Mouse (Mus musculus) cerebellum, postnatal 14 days (tissue): ENCODE measurements at regions not wholly inside any gene's neighbourhood (a gene's known extent, or its start where the extent isn't known, plus 50 kb on each side); places are given as distances from the start of the nearest gene placed in this dataset.
"Not testable (repeated sequence)": the region's sequence is repeated elsewhere in the genome, so short reads cannot be mapped to it uniquely, and the experiment has no call there.

ENCODE experiments used
- DNase-seq, 2 experiments: peaks; one replicate each; pipeline ENCODE4 v3.0.0; 2021; ENCODE audit warnings: mixed read lengths in 2 of 2

DNA sequence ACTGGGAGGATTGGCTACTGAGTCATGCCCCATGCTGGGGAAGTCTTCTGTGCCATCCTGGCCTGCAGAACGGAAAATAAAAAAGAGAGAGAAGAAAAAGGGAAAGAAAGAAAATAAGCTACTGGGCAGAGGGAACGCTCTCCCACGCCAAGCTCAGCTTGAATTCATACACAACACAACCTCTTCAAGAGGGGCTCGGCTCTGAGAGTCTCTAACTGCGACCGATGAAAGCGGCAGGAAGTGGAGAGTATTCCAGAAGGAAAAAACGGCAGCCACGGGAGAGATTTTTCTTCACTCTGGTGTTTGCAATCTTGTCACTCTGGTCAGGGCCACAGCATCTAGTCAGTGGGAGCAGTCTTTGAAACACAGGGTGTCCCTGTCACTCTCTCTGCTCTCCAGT is 358.6 kb downstream of the Sox9 start:
- DNase-seq, result peak; percentile 28 to 53

DNA sequence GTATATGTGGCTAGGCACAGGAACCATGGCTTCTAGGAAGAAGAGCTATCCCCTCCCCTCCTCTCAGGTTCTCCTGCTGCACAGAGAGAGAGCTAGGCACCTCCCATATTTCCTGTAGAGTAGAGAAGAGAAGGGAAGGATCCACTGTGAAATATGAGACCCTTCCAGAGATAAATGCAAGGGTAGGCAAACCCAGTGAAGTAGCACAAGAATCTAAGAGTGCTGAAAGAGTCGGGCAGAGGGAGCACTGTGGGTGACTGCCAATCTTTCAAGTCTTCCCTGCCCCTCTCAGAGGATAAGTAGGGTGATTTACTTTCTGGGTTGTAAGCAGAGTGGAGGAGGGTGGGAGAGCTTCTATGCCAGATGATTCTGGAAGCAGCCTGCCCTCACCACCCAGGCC is 360.8 kb downstream of the Sox9 start:
- DNase-seq, result no peak

DNA sequence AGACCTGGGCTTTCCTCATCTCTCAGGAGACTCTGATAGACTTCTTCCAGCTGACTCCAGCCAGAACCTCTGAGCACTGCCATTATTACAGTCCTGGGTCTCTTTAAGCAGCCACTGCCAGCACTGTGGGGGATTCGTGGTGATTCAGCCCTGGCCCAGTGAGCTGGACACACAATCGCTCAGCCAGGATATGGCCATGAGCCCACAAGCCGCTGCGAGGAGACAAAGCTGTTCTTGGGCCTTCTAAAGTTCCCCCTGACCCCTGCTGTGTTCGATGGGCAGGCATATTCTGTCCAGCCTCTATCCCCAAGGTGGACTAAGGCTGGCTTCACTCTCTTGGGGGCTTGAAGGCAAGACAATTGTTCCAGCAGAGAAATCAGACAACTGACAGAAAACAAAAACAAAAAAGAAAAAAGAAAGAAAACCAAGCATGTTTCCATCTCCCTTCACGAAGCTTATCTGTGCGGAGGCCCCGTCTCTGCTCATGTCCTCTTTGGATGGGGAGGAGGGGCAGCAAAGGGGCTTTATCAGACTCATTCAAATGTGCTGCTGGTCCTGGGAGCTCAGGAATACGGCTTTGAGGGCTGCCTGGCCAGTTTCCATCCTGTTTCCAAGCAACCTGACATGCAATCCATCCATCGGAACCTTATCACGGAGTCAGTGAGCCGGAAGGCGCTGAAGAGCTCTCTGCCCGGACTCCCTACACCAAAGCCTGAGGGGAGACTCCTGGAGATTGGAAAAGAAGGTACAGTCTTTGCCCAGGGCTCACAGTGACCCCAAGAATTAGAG is 362.0 kb downstream of the Sox9 start:
- DNase-seq, result peak; percentile 83 to 86

DNA sequence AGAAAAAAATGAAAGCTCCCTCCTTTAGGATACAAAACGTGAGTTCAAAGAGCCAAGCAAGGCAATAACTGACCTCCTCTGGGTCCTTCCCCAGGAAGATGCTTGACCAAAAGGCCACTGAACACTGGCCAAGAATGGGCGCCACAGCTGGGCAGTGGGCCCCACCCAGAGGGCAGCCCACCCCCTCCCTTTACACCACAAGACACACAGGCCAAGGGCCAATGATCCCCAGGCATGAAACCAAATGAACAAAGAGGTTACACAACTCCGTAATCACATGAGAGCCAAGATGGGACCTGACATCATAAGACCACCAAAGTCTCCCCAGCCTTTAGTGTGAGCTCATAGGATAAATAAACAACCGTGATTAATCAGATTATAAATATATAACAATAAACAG is 363.7 kb downstream of the Sox9 start:
- DNase-seq, result no peak

DNA sequence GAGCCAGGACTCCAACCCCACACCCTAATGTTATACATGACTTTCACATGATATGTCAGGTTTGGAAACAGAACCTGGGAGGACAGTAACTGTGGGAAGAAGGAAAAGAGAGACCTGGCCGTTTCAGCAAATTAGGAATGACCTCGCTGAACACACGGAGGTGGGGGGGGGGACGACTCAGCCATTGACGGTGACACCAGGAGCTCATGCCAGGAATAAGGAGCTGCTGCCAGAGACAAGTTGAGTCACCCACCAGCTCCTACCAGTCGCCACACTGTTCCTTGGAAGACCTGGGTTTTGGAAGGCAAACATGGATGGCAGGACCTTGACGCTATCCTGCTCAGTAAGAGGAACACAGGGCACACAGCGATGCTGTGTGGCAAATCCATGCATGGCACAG is 364.7 kb downstream of the Sox9 start:
- no peak for DNase-seq

DNA sequence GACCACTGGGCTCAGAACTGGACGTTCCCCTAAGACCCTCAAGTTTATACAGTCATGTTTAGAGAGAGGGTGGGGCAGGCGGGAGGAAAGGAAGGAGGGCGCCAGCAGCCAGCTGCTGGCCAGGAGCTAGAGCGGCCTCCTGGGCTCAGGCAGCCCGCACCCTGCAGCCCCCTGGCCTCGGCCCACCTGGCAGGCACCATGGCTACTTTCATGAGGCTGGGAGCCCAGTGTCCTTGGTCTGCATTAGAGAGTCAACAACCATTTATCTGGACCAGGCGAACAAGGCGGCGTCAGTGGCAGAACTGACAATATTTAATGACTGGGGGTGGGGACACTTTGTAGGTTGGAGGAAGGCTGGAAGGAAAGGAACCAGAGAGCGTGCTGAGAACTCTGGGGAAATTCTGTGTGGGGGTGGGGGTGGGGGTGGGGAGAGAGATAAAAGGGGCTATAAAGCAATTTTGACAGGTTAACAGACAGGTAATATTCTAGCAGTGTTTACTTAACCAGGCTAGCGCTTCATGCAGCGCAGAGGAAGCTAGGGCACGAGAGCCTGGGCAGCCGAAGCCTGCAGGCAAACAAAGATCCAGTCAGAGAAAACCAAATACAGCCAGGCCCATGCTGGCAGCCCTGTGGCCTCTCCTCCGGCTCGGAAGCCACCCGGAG is 365.6 kb downstream of the Sox9 start:
- no peak for DNase-seq

DNA sequence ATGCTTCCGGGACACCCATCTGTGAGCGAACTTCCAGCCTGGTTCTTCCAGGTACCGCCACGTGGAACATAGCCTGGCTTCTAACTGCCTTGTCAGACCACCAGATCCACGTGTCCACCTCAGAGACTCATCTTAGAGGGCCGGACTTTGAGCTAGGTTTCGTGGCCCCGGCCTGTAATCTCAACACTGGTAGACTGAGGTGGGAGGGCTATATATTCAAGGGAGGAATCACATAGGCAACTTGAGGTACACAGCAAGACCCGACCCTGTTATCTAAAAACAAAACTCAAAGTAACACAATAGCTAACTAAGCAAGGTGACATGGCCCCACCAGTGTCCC is 366.1 kb downstream of the Sox9 start:
- no peak for DNase-seq

DNA sequence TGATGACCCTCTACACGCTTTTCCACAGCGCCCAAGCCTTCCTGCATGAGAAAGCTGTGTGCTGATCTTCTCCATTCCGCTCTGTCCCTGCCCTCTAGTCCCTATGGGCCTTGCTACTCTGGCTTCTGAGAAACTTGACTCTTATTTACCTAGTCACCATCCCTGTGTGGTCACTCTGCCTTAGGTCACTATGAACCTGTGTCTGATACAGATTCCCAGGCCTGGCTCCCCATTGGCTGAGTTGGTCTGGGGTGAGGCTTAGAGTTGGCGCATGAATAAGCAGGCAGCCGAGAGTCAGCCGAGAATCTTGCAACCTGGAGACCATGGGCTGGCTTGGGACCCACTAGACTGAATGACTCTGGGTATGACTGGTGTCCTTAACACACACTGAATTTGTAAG is 373.5 kb downstream of the Sox9 start:
- no peak for DNase-seq

DNA sequence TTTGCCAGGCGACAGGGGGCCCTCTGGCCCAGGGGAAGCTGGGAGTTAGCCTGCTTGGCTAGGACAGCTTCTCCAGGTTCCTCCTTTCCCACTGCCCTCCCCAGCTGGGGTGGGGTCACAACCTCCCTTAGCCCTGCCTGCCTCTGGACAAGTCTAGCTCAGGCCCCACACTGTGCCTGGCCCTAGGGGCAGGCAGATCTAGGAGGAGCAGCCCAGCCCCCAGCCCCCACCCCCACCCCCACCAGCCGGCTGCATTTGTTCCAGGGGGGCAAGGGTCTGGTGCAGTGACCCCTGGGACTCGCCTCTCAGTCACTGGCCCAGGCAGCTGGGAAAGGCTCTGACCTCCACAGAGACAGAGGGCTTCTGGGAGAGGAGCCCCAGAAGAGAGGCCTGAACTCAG is 381.9 kb downstream of the Sox9 start:
- no peak for DNase-seq

DNA sequence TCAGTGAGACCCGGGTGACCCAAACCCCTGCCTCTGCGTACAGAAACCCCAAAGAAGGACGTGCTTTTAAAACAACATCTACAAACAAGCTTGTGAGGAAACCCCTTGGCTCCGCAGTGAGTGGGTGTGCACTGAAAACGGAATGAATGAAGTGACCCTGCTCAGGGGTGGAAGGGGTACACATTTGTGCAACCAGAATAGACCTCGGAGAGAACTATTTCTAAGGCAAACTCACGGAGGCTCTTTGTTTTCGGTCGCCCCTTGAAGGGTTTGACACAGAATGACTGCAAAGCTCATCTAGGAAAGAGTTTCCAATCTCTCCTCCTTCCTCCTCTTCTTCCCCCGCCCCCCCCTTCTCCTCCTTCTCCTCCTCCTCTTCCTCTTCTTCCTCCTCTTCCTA is 382.5 kb downstream of the Sox9 start:
- no peak for DNase-seq

DNA sequence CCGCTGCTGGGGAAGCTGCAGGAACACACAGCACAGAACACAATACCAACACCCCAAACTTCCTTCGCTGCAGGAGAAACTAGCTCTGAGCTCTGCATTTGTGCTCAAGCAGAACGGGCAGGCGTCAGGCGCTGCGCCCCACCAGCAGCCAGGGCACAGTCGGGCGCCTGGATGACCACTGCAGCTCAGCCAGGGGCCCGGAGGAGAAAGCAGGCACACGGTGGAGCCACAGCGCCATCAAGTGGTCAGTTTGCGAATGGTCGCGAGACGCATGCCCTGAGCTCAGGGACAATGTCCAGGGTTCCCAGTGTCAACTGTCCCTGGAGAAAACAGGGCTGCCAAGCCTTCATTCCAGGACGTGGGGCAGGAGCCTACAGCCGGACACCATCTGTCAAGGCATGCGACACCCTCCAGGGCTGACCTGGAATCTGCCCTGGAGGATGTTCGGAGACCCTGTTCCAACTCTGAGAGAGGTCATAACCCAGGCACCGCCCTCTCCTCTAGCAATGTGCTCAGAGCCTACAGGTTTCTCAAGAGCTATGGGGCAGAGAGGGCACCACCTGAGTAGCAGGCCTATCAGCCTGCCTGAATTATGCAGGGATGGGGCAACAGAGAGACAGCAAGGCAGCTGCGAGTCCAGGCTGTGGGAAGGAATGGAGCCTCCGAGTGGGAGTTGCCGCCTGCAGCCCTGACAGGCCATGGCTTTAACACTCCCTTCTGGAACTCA is 383.2 kb downstream of the Sox9 start:
- peak; percentile 90 to 91 for DNase-seq

DNA sequence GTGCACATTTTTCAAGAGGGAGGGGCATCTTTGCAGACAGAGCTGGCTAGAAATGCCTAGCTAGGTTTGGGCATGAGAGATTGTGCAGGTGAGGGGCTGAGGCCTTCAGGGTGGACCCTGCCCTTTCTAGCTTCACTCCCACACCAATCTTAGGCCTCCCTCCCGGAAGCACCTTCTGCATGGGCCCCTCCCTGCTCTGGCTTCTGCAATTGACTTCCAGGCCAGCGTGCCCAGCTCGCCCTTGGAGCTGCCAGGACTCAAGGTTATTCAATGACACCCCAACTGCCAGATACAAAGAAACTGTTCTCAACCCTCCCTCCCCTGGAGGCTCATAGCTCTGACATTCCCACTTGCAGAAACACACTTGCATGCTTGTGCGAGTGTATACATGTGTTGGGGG is 384.5 kb downstream of the Sox9 start:
- DNase-seq, result no peak

DNA sequence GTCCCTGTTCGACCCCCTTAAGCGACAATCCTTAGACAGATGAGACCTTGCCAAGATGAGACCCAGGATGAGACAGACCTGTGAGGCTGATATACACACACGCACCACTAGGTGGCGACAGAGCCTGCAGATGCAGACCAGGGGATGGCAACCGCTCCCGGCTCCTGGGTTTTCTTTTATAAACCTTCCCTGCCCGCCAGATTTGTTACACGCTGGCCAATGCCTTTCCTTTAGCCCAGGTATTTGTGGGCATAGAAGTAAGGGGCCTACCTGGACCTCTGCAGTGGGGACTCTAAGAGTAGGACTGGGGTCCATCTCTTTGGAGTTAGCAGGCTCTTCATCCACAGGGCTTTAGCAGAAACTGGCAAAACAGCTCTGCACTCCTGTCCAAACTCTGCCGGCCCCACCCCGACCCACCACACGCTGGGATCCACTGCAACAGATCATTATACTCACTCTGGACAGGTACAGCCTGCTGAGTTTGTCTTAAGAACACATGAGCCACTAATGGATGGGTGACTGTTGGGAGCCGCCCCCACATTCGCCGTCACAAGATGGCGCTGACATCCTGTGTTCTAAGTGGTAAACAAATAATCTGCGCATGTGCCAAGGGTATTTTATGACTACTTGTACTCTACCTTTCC is 390.6 kb downstream of the Sox9 start:
- DNase-seq, result peak; percentile 85 to 90

DNA sequence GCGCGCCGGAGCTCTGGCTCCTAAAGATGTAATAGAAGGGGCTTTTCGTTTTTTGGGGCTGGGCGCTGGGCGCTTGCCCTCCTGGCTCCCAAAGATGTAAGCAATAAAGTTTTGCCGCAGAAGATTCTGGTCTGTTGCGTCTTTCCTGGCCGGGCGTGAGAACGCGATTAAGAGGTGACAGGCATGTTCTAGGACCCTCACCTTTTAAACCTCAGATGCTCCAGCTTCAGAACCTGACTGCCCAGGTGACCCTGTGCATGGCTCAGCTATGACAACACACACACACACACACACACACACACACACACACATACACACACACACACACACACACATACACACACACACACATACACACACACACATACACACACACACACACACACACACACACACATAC is 391.3 kb downstream of the Sox9 start:
- not testable (repeated sequence) for DNase-seq

DNA sequence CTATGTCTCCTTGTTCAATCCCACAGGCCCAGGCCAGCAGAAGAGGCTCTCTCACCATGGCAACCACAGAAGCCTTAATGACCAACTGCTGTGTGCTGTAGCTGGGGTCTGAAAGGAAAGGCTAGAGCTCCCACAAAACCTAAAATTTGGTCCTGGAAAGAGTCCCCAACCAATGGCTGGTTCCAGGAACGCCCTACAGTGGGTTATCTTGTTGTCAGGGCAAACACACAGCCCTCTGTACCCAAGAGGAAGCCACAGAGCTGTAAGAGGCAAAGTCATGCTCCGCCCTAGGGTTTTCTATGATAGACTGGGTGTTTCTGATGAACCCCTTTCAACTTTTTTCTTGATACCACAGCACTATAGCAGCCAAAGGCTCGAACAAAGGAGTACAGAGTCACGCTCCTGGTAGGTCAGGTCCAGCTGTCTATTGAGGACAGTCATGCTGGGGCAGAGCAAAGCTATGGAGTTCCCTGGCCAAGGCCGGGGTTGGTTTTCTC is 392.0 kb downstream of the Sox9 start:
- DNase-seq, result no peak

DNA sequence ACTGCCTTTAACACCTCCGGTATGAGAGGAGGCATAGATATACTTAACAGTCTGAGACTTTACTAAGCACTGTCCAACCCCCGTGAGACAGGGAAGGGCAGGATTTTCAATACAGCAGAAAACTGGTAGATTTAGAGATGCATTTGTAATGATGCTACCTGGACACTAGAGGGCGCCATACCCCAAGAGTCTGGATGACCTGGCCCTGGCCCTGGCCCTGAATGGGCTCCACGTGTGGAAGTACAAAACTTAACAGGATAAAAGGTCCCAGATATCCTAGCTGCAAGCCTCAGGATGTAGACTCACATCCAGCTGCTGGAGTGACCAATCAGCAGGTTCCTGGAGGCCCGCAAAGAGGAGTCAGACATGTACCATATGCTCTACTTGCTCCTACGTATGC is 393.3 kb downstream of the Sox9 start:
- DNase-seq, result peak; percentile 83 to 86

DNA sequence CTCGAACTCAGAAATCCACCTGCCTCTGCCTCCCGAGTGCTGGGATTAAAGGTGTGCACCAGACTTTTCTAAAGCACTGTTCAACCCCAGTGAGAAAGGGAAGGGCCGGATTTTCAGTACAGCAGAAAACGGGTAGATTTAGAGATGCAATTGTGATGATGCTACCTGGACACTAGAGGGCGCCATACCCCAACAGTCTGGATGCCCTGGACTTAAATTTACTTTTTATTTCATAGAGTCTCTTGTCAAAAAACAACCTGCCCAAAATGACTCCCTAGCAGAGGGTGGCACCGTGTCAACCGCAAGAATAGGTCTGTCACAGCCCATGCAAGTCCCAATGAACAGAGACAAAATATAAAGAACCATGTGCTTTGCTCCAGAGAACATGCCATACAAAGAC is 394.2 kb downstream of the Sox9 start:
- DNase-seq, result peak; percentile 82 to 83

DNA sequence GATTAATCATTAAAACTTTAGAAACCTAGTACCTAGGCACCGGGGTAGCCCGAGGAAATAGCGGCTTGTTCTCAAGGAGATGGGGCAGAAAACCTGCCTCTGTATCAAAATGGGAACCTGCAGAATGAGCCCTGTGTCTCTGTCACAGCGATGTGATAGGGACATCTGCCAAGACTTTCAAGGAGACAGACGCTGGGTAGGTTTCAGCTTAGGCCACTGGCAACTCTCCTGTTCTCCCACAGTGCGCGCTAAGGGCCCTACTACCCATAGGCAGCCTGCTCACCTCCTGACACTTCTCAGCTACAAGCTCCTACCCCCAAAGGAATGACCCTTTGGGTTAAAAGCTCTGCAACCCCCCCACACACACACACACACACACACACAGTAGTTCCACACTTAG is 396.4 kb downstream of the Sox9 start:
- peak; percentile 61 to 65 for DNase-seq

DNA sequence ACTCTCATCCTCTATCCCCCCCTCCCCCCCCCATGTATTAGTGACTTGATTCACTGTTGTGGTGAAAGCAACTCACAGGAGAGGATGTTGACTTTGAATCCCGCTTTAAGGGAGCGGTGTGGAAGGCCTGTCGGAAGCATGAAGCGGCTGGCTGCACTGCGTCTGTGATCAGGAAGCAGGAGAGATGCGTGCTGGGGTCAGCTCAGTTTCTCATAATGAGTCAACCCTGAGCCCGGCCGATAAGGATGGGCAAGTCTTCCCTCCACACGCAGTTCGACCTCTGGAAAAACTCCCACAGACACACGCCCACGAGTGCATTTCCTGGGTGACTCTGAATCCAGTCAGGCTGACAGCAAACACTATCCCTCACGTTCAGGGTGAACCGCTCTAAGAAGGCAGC is 398.0 kb downstream of the Sox9 start:
- DNase-seq, result no peak

DNA sequence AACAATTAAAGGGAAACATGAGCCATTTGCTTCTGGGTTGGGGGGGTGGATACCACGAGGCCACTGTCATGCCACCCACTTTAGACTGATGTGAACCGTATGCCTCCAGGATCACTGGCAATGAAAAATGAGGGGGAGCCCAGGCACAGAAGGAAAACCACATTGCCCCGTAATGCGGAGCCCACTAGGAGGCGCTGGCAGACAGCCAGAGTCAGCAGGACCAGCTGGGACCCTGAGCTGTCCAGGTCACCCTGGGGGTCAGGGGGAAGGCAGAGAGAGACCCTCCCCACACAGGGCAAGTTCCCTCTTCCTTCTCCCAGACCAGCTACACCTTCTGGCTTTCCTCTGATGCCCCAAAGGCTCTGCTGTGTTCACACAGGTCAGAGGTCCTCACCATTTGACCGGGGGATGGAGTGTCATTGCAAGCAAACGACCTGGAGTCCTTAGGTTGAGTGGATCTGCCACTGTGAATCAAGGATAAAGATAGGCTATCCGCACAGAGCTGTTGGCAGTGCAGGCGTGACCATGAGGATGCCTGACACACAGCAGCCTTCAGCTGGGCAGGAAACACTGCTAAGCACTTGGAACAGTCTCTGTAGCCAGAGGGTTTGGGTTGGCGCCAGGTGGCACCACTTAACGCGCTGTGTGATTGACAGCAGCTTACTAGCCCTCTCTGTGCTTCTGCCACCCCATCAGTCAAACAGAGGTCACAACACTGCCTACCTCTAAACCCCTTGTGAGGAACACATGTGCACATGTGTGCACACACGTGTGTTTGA is 400.2 kb downstream of the Sox9 start:
- peak; percentile 69 to 77 for DNase-seq

DNA sequence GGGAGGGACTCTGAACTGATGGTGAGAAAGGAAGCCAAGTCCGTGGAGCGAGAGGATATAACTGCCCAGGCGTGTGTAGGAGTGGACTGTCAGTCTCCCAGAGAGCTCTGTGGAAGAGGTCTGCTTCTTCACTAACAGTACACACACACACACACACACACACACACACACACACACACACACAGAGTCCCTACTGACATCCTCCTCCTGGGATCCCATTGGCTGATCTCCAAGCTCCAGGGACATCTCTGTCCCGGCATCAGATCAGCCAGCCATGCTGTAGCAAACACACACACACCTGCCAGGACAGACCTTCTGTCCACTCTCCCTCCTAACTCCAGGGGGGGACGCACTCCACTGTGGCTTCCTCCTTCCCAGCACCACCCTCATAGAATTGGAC is 401.5 kb downstream of the Sox9 start:
- DNase-seq, result peak; percentile 65 to 66

DNA sequence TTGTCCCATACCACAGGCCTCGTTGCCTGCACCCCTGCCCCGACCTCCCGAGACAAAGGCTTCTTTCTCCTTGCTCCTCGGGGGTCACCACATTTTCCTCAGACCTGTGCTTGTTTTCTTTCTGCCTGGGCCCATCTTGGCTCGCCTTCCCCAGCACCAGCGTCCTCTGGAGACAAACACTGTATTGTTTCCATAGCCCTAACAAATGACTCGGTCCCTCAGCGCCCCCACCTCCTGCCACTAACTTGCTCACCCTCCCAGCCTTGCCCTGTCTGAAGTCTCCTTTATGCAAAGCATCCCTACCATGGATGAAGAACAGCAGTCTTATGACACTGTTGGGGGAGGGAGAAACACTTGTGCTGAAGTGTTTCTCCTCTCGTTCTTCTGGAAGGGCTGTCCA is 402.1 kb downstream of the Sox9 start:
- DNase-seq, result no peak

DNA sequence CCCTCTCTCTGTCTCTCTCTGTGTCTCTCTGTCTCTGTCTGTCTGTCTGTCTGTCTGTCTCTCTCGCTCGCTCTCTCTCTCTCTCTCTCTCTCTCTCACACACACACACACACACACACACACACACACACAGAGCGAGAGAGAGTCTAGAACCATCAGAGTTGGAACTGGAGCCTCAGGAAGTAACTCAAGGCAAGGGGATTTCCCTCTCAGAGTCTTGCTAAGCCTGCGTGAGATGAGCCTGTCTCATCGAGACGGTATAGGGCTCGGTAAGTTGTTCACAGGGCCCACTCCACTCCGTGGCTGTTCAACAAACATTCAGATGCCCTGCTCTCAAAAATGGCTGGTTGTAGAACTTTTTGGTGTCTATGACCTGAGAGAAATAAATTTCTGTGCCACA is 405.4 kb downstream of the Sox9 start:
- no peak for DNase-seq
